Mouse (Mus musculus): ENCODE results near the gene Tnfrsf11a. TPM values are rescaled to one million over a fixed set of nuclear protein-coding genes. Genes with fewer than 3 reads are reported as not detected.
"Not testable (repeated sequence)": the region's sequence is repeated elsewhere in the genome, so short reads cannot be mapped to it uniquely, and the experiment has no call there.

The Tnfrsf11a gene
- polyA plus RNA-seq, 1 experiment: 4.0 TPM

DNA sequence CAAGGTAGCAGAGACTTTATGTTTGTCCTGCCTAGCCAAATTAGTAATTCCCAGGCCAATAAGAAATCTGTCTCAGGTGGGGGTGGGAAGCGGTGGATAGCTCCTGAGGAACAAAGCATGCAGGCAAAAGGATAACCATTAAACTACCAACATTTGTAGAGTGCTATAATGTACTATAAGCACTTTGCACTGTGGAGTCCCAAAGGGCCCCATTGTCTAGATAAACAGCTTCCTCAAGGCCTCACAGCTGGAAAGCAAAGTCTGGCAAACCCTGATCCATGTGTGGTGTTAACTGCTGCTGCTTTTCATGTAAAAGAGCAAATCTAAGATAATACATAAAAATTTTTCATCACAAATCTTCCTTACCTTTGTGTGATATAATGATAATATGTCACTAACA is 27.6 kb upstream of the Tnfrsf11a start:
- TF ChIP-seq POLR2A (IDR thresholded peaks at IDR 0.05; ENCODE audit: extremely low read depth, insufficient read depth, low read length): no peak
- Histone ChIP-seq H3K4me1 (ENCODE audit: control insufficient read depth, insufficient read depth, low read length) (no peaks in the 10 kb centered on the region), H3K27ac (ENCODE audit: insufficient read depth, low read length) (no peak overlapping the region), H3K4me3 (ENCODE audit: insufficient read depth, low read length) (no peak overlapping the region)

DNA sequence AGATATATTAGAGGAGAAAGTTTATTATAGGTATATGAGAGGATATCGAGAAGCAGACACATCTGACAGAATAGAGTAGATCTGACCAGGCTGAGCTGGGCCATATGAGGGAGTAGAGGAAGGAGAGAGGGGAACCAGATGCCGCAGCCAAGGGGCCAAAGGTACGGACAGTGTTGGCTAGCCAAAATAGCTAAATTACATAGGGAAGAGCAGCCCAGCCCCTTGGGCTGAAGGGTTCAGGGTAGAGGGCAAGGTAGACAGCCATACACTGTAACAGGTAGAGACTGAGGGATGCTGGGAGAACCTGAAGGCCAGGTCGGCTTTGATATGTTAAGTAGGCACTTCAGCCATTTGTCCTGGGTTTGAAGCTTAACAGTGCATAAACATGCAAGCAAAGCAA is 21.7 kb upstream of the Tnfrsf11a start:
- Histone ChIP-seq H3K4me3 (ENCODE audit: insufficient read depth, low read length) (no peak overlapping the region), H3K4me1 (ENCODE audit: control insufficient read depth, insufficient read depth, low read length) (no peaks in the 10 kb centered on the region), H3K27ac (ENCODE audit: insufficient read depth, low read length) (no peak overlapping the region)
- TF ChIP-seq CTCF (IDR thresholded peaks at IDR 0.05; ENCODE audit: extremely low read depth, insufficient read depth, low read length) (no peak), POLR2A (IDR thresholded peaks at IDR 0.05; ENCODE audit: extremely low read depth, insufficient read depth, low read length) (no peak)

DNA sequence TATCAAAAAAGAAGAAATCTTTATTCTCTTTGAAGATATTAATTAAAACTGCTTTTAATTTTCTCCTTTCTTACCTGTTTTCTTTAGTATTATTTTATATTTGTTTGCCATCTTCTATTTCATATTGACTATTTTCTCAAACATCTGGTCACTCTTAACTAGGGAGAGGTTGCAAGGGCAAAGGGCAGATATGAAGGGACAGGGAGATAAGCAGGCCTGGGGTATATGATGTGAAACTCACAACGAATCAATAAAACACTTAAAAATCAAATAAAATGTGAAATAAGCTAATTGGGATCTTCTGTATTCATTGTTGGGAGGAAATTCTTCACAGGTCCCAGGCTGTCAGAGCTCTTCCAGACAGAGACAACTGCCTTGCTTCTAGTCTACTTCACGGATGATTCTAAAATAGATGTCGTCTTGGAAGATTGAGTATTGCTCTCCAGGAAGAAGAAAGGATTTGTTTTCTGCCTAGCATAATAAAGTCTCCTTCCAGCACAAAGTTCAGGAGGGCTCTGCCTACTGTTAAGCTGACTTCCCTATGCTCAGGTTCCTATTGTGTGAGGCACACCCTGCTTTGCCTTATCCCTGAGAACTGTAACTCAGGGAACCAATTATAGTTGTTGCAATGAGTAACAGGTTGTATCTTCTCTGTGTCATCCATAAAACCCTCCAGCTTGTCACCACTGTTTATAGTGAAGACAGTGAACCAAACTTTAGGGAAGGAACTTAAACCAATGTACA is 20.9 kb upstream of the Tnfrsf11a start:
- Histone ChIP-seq H3K4me3 (ENCODE audit: insufficient read depth, low read length) (no peak overlapping the region), H3K4me1 (ENCODE audit: control insufficient read depth, insufficient read depth, low read length) (no peaks in the 10 kb centered on the region), H3K27ac (ENCODE audit: insufficient read depth, low read length) (no peak overlapping the region)
- TF ChIP-seq POLR2A (IDR thresholded peaks at IDR 0.05; ENCODE audit: extremely low read depth, insufficient read depth, low read length) (no peak), CTCF (IDR thresholded peaks at IDR 0.05; ENCODE audit: extremely low read depth, insufficient read depth, low read length) (no peak)

DNA sequence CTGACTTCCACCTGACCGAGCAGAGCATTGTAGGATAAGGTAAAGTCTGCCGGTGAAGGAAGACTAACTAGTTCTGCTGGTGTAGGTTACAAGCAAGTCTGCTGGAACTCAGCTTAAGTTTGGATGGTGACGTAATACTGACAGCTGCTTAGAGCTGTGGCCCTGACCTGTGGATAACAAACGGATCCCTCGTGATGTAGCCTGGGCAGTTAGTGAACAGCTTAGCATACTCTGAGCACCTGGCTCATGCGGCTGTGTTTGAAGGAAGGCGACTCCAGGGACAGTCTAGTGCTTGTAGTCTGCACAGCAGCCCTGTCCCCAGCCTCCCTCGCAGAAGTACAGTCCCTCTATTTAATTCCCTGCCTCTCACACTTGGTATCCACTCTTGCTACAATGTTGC is 14.9 kb upstream of the Tnfrsf11a start:
- TF ChIP-seq POLR2A (IDR thresholded peaks at IDR 0.05; ENCODE audit: extremely low read depth, insufficient read depth, low read length) (no peak), CTCF (IDR thresholded peaks at IDR 0.05; ENCODE audit: extremely low read depth, insufficient read depth, low read length) (no peak)
- H3K4me1 ChIP-seq (ENCODE audit: control insufficient read depth, insufficient read depth, low read length): no peaks in the 10 kb centered on the region
- H3K27ac ChIP-seq (ENCODE audit: insufficient read depth, low read length): no peak overlapping the region
- H3K4me3 ChIP-seq (ENCODE audit: insufficient read depth, low read length): no peak overlapping the region

DNA sequence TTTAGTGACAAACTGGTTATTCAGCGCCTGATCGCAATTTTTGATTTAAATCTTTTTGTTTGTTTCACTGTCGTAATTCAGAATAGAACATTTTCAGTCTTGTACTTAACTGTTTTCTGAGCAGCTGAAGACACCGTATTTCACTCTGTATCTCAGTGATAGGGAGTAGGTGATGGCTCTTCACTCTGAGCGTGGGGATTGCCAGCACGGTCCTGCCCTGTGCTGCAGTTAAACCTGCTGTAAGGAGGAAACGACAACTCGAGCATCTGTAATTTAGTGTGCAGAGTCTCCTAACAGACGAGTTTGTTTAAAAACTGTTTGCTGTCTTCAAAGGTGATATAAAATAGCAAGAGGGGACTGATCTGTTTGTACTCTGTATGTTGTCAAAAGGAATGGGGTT is 14.4 kb upstream of the Tnfrsf11a start:
- H3K27ac ChIP-seq (ENCODE audit: insufficient read depth, low read length); H3K4me1 ChIP-seq (ENCODE audit: control insufficient read depth, insufficient read depth, low read length); H3K4me3 ChIP-seq (ENCODE audit: insufficient read depth, low read length): not testable (repeated sequence)

DNA sequence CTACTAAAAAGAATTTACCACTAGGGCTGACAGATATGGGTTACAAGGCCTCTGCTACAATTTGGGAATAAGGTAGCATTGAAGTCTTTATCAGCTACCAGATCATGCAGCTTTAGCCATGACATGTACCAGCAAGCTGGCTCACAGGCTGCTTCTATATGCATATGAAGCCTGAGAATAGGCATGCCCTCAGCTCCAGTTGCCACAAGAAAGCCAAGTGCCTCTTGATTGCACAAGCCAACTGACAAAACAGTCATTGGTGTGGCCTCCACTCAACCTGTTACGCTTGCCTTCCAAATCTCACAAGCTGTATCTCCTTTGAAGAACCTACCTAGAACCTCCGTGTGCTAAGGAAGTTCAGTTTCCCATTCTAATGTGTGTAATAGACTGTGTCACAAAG is 12.1 kb upstream of the Tnfrsf11a start:
- Histone ChIP-seq H3K4me1 (ENCODE audit: control insufficient read depth, insufficient read depth, low read length) (no peaks in the 10 kb centered on the region), H3K27ac (ENCODE audit: insufficient read depth, low read length) (no peak overlapping the region), H3K4me3 (ENCODE audit: insufficient read depth, low read length) (no peak overlapping the region)
- TF ChIP-seq CTCF (IDR thresholded peaks at IDR 0.05; ENCODE audit: extremely low read depth, insufficient read depth, low read length) (no peak), POLR2A (IDR thresholded peaks at IDR 0.05; ENCODE audit: extremely low read depth, insufficient read depth, low read length) (no peak)

DNA sequence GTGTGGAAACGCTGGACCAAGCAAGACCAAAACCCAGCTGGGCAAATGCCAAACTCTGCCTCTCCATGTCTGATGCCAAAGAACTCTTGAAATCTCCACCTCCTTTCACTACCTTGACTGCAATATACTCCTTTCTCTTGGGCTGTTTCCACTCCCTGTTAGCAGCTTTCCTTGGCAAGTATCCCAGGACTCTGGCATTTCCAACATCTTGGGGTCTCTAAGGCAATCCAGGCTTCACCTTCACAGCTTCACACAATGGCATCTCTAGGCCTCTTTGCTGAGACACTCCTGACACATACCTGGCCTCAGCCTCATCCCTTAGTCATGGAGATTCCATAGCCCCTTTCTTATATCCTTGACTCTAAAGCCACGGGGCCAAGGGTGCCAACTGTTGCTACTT is 9.8 kb upstream of the Tnfrsf11a start:
- no peak for TF ChIP-seq CTCF (IDR thresholded peaks at IDR 0.05; ENCODE audit: extremely low read depth, insufficient read depth, low read length)
- no peak for TF ChIP-seq POLR2A (IDR thresholded peaks at IDR 0.05; ENCODE audit: extremely low read depth, insufficient read depth, low read length)
- Histone ChIP-seq H3K4me3 (ENCODE audit: insufficient read depth, low read length) (no peak overlapping the region), H3K4me1 (ENCODE audit: control insufficient read depth, insufficient read depth, low read length) (no peaks in the 10 kb centered on the region), H3K27ac (ENCODE audit: insufficient read depth, low read length) (no peak overlapping the region)

DNA sequence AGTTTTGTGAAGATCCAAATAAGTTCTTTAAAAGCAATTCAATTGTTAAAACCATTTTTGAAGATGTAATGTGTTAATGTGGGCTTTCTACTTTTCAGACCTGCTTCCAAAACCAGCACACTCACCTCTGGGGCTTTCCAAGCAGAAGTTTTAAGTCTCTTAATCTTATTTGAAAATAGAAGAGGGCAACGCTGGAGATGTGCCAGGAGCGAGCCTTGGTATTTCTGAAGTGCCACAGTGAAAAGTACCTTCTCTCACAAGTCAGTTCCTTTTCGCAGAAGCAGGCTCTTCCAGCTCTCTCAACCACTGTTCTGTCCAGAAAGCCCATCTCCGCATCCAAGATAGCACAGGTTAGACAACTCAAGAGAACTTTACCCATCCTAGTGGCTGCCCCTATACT is 4.1 kb upstream of the Tnfrsf11a start:
- TF ChIP-seq POLR2A (IDR thresholded peaks at IDR 0.05; ENCODE audit: extremely low read depth, insufficient read depth, low read length) (no peak), CTCF (IDR thresholded peaks at IDR 0.05; ENCODE audit: extremely low read depth, insufficient read depth, low read length) (no peak)
- H3K4me1 ChIP-seq (ENCODE audit: control insufficient read depth, insufficient read depth, low read length): no peaks in the 10 kb centered on the region; the same call in 1 of the 2 replicates

DNA sequence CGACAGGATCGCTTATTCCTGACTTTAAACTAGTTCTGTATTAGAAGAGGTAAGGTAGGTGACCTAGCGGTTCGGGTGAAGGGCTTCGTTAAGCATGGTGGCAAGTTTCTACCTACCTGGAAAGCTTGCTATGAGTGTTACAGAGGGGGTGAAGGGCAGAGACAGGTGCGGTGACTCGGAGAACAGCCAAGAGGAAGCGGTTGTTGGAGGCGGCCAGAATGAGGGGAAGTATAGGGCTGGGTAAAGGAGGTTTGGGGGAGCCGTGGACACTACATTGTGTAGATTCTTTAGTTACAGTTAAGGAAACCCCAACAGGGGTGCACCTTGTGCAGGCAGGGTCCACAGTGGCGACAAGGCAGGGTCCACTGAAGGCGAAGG is 450 bp upstream of the Tnfrsf11a start:
- Histone ChIP-seq H3K27ac (ENCODE audit: insufficient read depth, low read length) (no peak overlapping the region), H3K4me3 (ENCODE audit: insufficient read depth, low read length) (peak overlapping the region; percentile 52), H3K4me1 (ENCODE audit: control insufficient read depth, insufficient read depth, low read length) (no peaks in the 10 kb centered on the region; the same call in 1 of the 2 replicates)
- no peak for TF ChIP-seq CTCF (IDR thresholded peaks at IDR 0.05; ENCODE audit: extremely low read depth, insufficient read depth, low read length)
- no peak for TF ChIP-seq POLR2A (IDR thresholded peaks at IDR 0.05; ENCODE audit: extremely low read depth, insufficient read depth, low read length)

More for the DNA sequence above, 4.1 kb upstream of the Tnfrsf11a start:
- H3K4me3 ChIP-seq (ENCODE audit: insufficient read depth, low read length): no peak overlapping the region
- no peak overlapping the region for H3K27ac ChIP-seq (ENCODE audit: insufficient read depth, low read length)

DNA sequence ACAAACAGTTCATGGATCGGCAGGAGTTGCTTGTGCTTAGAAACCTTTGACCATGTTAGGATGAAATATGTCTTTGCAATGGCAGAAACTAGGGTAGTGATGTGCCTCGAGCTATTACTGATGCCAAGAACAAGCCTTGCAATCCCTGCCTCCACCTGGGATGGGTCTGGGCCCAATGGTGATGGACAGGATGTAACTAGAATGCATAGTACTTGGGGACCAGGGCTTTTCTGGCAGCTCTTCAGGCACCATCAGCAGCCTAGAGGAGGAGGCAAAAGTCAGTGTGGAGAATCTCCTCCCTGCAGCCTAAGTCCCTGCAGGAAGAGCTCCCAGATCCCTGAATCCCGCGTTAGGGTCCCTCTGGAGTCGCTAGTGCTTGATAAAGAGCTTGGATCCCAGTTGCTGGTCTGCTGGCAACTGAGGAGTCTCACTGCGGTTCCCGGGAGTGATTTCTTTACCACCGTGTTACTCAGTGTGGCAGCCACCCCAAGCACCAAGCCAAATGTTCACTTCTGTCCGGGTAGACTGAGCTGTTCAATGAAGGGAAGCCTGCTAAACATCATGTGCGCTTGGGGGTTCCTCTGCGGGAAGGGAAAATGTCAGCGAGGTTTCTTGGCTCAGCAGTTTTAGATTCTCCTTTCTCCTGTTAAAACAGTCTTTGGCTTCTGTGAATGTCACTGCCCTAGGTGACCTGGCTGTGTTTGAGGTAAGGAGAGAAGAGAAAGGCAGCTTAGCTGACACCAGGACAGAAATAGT is 1.1 kb downstream of the Tnfrsf11a start:
- TF ChIP-seq POLR2A (IDR thresholded peaks at IDR 0.05; ENCODE audit: extremely low read depth, insufficient read depth, low read length) (no peak), CTCF (IDR thresholded peaks at IDR 0.05; ENCODE audit: extremely low read depth, insufficient read depth, low read length) (no peak)

More for the DNA sequence above, 1.1 kb downstream of the Tnfrsf11a start:
- peak overlapping the region; percentile 52 for H3K4me3 ChIP-seq (ENCODE audit: insufficient read depth, low read length)
- H3K4me1 ChIP-seq (ENCODE audit: control insufficient read depth, insufficient read depth, low read length): no peaks in the 10 kb centered on the region; the same call in 1 of the 2 replicates
- no peak overlapping the region for H3K27ac ChIP-seq (ENCODE audit: insufficient read depth, low read length)
